Mouse (Mus musculus) mouse trophoblast stem cell (cell line): ENCODE data around the gene Gm48552.

Experiments
- in situ Hi-C, 2 experiments: fragments of 300-500 bp; cut with MseI, MboI; formaldehyde crosslinking; loops; 2 replicates in 1 of 2; 3 replicates in 1 of 2; pipeline ENCODE4 v1.15.1; 2025

Gene Gm48552

DNA sequence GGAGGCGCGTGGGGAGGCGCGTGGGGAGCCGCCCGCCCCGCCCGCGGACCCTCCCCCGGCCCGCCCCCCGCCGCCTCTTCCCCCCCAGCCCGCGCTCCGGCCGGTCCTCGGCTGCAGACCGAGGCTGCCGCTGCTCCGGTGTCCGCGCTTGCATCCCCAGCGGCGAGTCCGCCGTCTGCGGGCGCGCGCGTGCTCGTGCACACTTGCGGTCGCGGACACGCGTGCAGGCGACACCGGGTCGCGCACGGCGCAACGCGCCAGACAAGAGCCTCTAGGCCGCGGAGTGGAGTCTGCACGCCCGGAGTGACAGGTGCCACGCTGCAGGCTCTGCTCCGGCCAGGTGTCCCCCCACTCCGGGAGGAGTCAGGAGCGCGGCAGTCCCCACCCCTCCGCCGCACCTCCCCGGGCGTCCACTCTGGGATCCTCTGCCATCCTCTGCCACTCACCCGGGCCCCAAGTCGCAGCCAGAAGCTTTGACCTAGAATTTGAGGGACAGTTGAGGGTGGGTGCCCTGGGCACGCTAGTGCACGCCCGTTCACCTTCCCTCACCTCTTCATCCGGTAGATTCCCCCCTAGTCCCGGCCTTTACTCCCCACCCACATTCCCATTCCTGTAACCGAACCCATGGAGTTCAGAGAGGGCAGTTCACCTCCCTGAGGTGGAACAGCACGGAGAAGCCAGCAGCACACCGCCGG lies 42.2 kb downstream of the Gm48552 start:
- in situ Hi-C loops: no loop called here

DNA sequence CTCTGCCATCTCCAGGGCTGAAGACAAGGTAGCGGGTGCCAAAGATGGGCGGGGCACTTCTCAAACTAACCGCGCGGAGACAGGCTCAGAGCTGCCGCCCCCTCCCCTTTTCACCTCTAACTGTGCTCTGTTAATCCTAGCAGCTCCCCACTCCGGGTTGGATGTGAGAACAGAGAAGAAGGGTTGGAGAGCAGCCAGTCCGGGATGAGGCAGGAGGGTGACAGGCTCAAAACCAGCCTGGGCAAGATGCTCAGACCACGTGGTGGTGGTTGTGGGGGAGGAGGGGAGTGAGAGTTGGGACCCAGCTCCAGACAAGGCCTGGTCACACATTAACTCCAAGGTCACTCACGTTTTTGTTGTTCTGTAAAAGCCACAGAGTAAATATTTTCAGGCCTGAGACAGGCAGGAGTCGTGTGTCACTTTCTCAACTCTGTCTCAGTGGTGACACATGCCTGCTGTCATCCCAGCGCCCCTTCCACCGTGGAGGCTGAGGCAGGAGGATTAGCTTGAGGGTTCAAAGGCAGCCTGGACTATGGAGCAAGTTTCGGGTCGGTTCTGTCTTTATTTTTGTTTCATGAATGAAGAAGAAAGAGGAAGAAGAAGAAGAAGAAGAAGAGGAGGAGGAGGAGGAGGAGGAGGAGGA lies 42.8 kb downstream of the Gm48552 start:
- in situ Hi-C loops: no loop called here

DNA sequence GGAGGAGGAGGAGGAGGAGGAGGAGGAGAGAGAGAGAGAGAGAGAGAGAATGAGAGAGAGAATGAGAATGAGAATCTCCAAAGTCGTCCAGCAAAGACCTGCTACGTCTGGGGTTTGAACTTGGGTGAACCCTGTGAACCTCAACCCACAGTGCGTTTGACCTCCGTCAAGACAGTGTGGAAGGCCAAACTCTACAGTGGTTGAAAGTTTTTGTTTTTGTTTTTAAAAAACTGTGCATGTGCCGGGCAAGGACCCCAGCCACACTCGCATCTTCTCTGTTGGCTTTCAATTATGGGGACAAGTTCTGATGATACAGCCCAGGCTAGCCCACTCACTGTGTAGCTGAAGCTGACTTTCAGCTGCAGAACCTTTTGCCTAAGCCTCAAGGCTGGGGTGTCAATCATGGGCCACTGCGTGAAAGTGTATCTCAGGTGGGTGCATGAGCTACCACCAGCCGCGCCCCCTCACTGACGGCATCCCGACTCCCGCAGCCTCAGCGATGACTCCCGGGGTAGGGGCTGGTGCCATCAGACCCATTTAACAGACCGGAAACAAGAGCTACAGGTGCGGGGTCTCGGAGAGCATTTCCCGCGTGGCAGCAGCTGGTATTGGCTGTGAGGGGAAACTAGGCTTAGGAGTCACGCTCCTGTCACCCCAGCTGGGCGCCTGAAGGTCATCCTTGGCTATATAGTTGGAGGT lies 43.5 kb downstream of the Gm48552 start:
- in situ Hi-C loops: no loop called here

DNA sequence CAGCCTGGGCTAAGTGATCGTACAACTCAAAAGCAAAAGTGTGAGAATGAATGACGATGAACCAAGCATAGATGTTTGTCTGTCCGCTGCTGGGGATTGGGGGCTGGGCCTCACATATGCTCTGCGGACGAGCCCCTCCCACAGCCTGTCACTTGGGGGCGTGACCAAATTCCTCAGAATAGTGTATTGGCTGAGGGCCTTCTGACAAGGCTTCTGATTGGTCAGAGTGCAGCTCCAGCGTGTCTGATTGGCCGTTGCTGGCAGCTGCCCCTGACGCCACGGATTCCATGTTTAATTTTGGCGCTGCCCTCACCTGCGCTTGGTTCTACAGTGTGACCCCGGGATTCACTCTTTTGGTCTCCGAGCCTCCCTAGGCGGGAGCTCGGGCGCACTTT lies 44.1 kb downstream of the Gm48552 start:
- in situ Hi-C loops: no loop called here

DNA sequence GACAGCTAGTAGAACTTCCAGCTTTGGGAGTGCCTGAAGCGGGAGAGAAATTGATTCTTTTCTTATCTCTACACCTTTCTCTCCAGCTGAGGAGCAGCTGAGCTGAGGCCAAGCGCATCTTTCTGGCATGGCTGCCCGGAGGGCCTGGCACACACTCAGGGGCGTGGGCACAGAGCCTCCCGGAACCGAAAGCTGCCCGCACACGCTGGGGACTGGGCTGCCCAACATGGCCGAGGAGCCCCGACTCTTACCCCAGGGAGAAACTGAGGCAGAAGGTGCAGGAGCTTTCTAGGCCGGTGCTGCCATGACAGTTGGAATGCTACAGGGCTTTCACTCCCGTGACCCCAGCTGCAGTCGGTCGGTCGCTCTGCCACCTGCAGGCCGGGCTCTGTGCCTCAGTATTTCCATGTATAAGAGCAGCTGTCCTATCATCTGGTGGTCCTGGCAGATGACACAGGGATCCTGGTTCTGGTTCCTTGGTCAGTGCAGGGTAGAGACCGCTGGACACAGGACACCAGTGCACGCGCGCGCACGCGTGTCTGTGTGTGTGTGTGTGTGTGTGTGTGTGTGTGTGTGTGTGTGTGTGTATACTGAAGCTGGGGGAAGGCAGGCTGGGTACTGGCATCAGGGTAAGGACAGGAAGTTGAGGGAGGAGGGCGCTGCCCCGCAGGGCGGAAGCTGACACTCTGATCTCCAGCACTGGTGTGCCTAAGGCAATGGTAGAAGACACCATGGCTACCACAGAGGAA lies 44.9 kb downstream of the Gm48552 start:
- in situ Hi-C loops: no loop called here

DNA sequence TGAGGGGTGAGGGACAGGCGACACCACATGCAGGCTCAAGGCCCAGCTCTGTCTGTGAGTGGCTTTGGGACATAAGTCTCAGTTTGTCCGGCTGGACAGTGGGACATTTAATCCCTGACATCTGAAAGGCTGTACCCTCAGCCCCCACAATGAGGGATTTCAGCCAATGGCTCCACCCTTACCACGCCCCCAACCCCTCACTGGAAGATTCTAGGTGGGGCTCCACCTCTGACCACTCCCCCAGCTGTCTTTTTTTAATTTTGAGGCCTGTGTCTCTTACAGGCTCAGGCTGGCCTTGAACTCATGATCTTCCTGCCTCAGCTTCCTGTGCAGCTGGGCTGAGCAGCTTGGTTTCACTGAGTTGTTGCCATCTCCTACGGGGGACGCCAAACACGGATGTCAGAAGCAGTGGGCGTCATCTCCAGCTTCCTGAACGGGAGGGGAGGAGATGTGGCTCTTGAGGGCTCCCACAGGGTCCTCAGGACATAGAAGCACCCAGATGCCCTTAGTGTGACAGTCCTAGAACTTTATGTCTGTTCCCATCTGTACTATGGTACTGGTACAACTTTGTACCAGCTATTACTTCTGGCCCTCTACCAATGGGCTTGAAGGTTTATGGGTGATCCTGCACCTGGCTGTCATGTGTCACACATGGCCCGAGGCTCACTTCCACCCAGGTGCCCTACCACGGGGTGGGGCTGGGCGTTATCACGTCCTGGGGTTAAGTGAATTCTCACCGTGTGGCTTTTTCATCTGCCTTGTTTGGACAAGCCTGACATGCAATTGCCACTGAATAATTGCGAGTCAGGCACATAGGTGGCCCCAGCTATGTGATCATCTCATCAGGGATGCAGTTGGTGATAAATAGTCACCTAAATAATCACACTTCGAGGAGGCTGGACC lies 45.8 kb downstream of the Gm48552 start:
- in situ Hi-C loops: no loop called here

DNA sequence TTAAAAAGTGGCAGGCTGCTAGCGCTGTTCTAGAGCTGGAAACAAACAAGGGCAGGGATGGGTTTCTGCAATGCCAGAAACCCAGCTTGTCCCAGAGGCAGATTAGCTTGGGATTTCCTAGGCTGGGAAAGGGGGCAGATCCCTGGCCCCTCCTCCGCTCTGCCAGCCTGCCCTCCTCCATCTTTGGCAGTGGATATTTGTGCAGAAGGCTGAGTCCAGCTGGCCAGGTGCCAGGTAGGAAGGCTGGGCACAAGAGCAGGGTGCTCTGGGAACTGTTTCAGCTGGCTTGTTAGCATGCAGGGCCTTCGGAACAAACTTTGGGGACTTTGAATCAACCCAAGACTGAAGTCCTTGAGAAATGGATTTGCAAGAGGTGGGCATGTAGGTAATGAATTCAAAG lies 46.6 kb downstream of the Gm48552 start:
- in situ Hi-C loops: no loop called here
